Mouse (Mus musculus) kidney, embryonic 16.5 days (tissue): ENCODE measurements around the gene Asb7. TPM values are rescaled to one million over a fixed set of nuclear protein-coding genes. Genes with fewer than 3 reads are reported as not detected.

Experiments
- ATAC-seq: fragments of 200-750 bp; cut with Nextera tagmentation; 2 replicates; pipeline ENCODE4 v1.8.0; 2017; ENCODE audit warnings: moderate TSS enrichment; ENCODE audit not compliant: low FRiP score, low TSS enrichment
- H3K27ac ChIP-seq: fragments of 300-500 bp; sonication (generic); 2 replicates; pipeline ENCODE4 v1.5.1; 2014; ENCODE audit warnings: low read length
- H3K27me3 ChIP-seq: fragments of 300-500 bp; sonication (generic); 2 replicates; pipeline ENCODE4 v1.6.1; 2014; ENCODE audit warnings: low read length, control low read depth, mixed read lengths; ENCODE audit not compliant: insufficient read depth
- H3K36me3 ChIP-seq: fragments of 300-500 bp; sonication (generic); 2 replicates; pipeline ENCODE4 v1.6.1; 2014; ENCODE audit warnings: low read length, control low read depth, mixed read lengths; ENCODE audit not compliant: insufficient read depth
- H3K4me1 ChIP-seq: fragments of 300-500 bp; sonication (generic); 2 replicates; pipeline ENCODE4 v1.6.1; 2014; ENCODE audit warnings: low read length, control low read depth, mixed read lengths; ENCODE audit not compliant: insufficient read depth
- H3K4me2 ChIP-seq: fragments of 300-500 bp; sonication (generic); replicated peaks from 2 replicates; pipeline ENCODE4 v1.6.1; 2014; ENCODE audit warnings: low read depth, low read length
- H3K4me3 ChIP-seq: fragments of 300-500 bp; sonication (generic); 2 replicates; pipeline ENCODE4 v1.5.1; 2014; ENCODE audit warnings: mild to moderate bottlenecking, low read length
- H3K9ac ChIP-seq: fragments of 300-500 bp; sonication (generic); replicated peaks from 2 replicates; pipeline ENCODE4 v1.6.1; 2014; ENCODE audit warnings: low read length
- H3K9me3 ChIP-seq: fragments of 300-500 bp; sonication (generic); 2 replicates; pipeline ENCODE4 v1.6.1; 2016; ENCODE audit warnings: low read length, control low read depth
- WGBS: fragments of 180-500 bp; shearing (Covaris S2); extraction: QIAGEN DNeasy Blood & Tissue Kit; methylation state at CpG from one replicate; pipeline ENCODE4 v1.1.7; 2014; 5-methylcytosine and 5-hydroxymethylcytosine counted together
- polyA plus RNA-seq: library from polyadenylated mRNA; unstranded; fragments of >200 nt; fragmentation: Nextera tagmentation; extraction: Ambion mirVana; gene quantifications from 2 replicates; pipeline ENCODE4 v1.2.1, GENCODE M21; 2015

Asb7 gene
- polyA plus RNA-seq, 1 experiment from 2014 or later: 16.4 TPM

DNA sequence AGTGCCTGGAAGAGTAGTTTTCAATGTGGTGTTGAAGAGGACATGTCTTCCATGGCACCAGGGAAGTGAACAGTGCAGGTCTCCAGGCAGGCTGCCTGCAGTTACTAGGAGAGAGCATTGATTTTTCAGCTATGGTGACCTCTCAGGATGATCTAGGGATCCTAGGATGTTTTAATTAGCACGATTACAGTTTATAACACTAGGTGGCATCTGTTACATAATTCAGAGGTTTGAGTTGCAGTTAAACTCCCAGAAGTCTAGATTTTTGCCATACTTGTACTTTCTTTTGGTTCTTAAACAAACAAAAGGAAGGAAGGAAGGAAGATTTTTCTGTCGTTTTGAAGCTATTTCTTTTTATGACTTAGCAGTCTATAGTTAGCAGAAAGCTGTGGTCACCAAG is 21.8 kb upstream of the Asb7 start:
- Histone ChIP-seq H3K9ac (no peak overlapping the region), H3K27ac (no peak overlapping the region), H3K36me3 (peaks cover 27% of the 10 kb centered on the region), H3K4me2 (no peak overlapping the region), H3K4me3 (no peak overlapping the region), H3K27me3 (no peaks in the 10 kb centered on the region), H3K9me3 (no peaks in the 10 kb centered on the region), H3K4me1 (no peaks in the 10 kb centered on the region)
- 33% methylated on average over 2 of the region's 2 CpGs for WGBS
- no peak for ATAC-seq

DNA sequence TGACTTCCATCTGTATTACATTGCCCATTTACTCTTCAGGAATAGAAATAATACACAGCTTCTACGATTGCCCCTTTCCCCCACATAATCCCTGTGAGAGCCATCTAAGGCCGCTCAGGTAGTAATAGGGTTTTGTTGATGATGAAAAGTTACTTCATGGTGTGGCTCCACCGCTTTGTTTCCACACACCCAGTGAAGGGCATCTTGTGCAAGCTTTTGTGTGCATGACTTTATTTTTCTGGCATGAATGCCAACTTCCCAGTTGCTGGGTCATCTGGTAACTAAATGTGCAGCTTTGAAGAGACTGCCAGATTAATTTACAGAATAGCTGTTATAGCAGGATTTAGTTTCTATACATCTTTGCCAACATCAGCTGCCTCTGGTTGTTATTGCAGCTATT is 15.2 kb upstream of the Asb7 start:
- H3K36me3 ChIP-seq: peaks cover 24% of the 10 kb centered on the region
- H3K4me1 ChIP-seq: no peaks in the 10 kb centered on the region
- H3K9me3 ChIP-seq: no peaks in the 10 kb centered on the region
- no peak overlapping the region for H3K4me3 ChIP-seq
- no peak for ATAC-seq
- 92% methylated on average over 3 of the region's 3 CpGs for WGBS
- no peaks in the 10 kb centered on the region for H3K27me3 ChIP-seq
- no peak overlapping the region for H3K4me2 ChIP-seq
- no peak overlapping the region for H3K9ac ChIP-seq
- no peak overlapping the region for H3K27ac ChIP-seq

DNA sequence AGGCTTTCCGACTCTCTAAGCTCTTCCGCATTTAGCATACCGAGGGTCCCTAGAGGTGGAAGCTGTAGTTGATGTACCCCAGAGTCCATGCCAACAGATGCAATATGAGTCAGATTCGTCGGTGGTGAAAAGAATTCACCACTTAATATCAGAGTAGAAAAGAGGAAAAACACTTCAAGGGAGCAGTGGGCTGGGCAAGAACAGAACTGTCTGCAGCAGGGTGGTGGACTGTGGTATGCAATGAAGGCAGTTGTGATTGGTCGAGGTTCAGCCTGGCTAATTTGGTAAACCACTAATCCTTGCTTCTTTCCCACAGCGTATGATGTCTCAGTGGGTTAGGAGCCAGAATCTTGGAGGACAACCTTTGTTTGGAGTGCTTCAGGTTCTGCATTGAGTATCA is 13.3 kb upstream of the Asb7 start:
- Histone ChIP-seq H3K27ac (no peak overlapping the region), H3K9ac (no peak overlapping the region), H3K4me1 (no peaks in the 10 kb centered on the region), H3K9me3 (no peaks in the 10 kb centered on the region), H3K4me3 (no peak overlapping the region), H3K27me3 (no peaks in the 10 kb centered on the region), H3K36me3 (peaks cover 28% of the 10 kb centered on the region), H3K4me2 (no peak overlapping the region)
- ATAC-seq: no peak
- 88% methylated on average over 7 of the region's 7 CpGs for WGBS

DNA sequence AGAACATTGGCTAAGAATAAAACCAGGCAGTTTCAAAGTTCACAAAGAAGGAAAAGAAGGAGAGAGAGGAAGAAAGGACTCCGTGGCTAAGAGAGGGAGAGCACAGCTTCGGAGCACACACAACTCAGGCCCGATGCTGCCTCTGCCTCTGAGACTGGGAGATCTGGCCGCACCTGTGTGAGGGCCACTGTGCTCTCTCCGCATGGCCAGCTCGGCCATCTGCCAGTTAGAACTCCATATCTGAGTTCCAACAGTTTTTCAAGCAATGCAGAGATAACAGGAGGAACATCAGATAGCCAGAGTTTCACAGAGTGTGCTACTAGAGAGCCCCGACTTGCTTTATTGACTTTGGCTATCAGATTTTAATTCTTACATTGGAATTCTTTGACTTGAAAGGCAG is 5.1 kb upstream of the Asb7 start:
- Histone ChIP-seq H3K27me3 (no peaks in the 10 kb centered on the region), H3K9ac (no peak overlapping the region), H3K9me3 (no peaks in the 10 kb centered on the region), H3K27ac (no peak overlapping the region), H3K4me2 (no peak overlapping the region), H3K4me3 (no peak overlapping the region), H3K4me1 (no peaks in the 10 kb centered on the region), H3K36me3 (peaks cover 9% of the 10 kb centered on the region; the same call in 1 of the 2 replicates)
- no peak for ATAC-seq
- 69% methylated on average over 7 of the region's 7 CpGs for WGBS

DNA sequence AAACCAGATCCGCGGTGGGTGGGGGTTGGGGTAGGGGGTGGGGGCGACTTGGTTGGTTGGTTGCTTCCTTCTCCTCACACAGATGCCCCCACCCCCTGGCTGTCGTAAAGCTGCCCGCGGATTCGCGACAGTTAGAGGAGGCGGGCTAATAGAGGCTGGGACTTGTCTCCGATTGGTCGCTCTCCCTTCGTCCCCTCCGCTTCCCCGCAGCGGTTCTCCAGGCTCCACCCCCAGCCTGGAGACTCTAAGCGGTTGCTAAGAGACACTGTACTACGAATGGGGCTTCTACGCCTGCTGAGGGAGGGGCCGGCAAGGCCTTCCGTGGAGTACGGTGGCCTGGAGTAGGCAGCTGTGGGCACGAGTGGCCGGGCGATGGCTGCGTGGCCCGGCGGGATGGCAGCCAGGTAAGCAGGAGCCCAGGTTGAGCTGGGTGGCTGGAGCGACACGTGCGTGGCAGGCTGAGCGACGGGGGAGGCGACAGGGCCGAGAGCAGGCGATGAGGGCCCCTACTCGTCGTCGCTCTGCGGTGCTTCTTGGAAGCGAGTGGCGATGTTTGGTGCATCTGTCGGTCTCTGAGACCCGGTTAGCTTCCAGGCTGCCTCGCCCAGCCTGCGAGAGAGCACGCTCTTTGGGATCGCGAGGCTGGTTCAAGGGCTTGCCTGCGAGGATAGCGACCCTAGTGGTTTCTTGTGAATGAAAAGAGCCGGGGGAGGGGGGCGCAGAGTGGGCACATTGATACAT is 394 bp upstream of the Asb7 start, which contains the start of gene Lins1:
Gene Lins1, plus strand, starts transcription at position 270 of the 741 bp plus-strand sequence.
- WGBS: 0% methylated on average over 51 of the region's 52 CpGs
- peak; percentile 99 for ATAC-seq
- peaks cover 8% of the 10 kb centered on the region for H3K4me1 ChIP-seq
- H3K4me2 ChIP-seq: peak within 1 kb of the TSS; percentile 72
- no peaks in the 10 kb centered on the region for H3K9me3 ChIP-seq
- H3K9ac ChIP-seq: peak within 1 kb of the TSS; percentile 90
- H3K4me3 ChIP-seq: peak within 1 kb of the TSS; percentile 70
- 0 out of 2 replicates have a peak, but pooled peaks cover 4% of the 10 kb centered on the region for H3K36me3 ChIP-seq
- no peaks in the 10 kb centered on the region for H3K27me3 ChIP-seq
- peak within 1 kb of the TSS; percentile 91 for H3K27ac ChIP-seq

DNA sequence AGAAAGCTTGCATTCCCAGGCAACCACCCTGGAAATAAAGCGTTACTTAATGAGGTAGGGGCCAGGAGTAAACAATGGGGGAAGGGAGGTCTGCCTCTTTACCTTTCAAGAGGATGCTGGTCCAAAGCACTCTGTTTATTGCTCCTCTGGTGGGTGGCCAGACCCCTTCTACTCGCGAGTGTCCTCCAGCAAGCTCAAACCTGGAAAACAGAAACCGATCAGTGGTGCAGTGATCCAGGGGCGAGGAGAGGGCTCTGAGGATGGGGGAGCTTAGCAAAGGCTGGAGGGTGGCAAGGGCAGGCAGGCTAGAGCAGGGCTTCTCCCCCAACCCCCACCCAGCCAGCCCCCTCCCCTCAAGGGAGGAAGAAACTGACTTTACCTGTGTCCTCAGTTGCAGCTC is 675 bp downstream of the Asb7 start:
- Histone ChIP-seq H3K27ac (no peak overlapping the region; the same call in 1 of the 2 replicates), H3K9me3 (no peaks in the 10 kb centered on the region), H3K4me2 (peak overlapping the region; percentile 67), H3K36me3 (0 out of 2 replicates have a peak, but pooled peaks cover 4% of the 10 kb centered on the region), H3K4me3 (peak overlapping the region; percentile 70), H3K4me1 (peaks cover 8% of the 10 kb centered on the region), H3K9ac (peak overlapping the region; percentile 78), H3K27me3 (no peaks in the 10 kb centered on the region)
- ATAC-seq: peak; percentile 1; the same call in 1 of the 2 replicates
- 0% methylated on average over 5 of the region's 5 CpGs for WGBS

DNA sequence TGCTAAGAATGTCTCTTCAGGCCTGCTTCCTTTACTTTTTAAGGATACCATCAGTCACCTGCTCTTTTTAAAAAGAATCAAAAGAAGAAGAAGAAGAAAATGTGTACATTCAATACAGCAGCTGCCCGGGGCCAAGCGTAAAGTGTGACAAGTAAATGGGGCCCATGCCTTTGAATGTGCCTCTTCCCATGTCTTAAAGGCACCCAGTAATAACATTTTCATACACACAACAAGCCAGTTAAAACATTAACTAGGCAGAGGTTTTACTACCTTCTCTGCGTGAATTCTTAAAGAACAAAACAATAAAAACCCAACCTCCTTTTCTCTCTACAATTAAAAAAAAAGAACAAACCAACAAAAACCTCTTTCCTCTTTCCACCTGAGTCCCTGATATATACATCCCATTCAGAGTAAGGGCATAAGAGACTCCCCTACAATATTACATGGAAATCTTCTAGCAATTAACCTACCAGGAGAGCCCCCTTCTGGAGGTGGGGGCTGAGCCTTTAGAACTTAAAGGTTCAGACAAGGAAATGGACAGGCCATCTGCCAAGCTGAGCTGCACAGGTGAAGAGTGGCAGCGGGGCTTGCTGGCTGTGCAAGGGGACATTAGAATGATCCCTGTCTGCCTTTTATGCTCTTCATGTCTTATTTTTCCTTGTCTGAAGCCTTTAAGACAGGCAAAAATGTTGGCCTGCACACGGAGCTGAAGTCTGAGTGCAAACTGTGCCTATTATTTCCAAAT is 7.1 kb downstream of the Asb7 start:
- no peak overlapping the region for H3K27ac ChIP-seq
- H3K9me3 ChIP-seq: no peaks in the 10 kb centered on the region
- H3K4me3 ChIP-seq: no peak overlapping the region
- no peak overlapping the region for H3K4me2 ChIP-seq
- H3K36me3 ChIP-seq: peaks cover 40% of the 10 kb centered on the region
- no peak overlapping the region for H3K9ac ChIP-seq
- H3K27me3 ChIP-seq: no peaks in the 10 kb centered on the region
- no peak for ATAC-seq
- WGBS: 87% methylated on average over 5 of the region's 5 CpGs
- no peaks in the 10 kb centered on the region for H3K4me1 ChIP-seq

DNA sequence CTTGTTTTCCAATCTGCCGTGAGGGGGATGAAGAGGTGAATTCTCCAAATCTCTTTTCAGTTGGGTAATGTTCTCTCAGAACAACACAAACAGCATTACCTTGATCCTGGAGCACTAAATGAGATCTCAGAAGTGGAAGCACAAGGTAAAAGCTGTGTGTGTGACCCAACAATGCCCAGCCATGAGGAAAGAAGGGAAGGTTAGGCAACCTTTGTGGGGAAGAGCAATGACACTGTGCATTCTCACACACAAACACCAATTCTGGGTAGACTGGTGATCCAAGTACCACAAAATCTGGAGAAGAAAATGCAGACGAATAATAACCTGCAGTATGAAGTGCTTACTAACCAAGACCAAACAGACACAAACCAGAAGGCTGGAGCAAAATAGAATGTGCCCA is 13.6 kb downstream of the Asb7 start:
- ATAC-seq: no peak
- Histone ChIP-seq H3K9me3 (no peaks in the 10 kb centered on the region), H3K27ac (no peak overlapping the region), H3K9ac (no peak overlapping the region), H3K4me3 (no peak overlapping the region), H3K36me3 (peaks cover 85% of the 10 kb centered on the region), H3K4me1 (no peaks in the 10 kb centered on the region), H3K4me2 (no peak overlapping the region), H3K27me3 (no peaks in the 10 kb centered on the region)
- WGBS: 96% methylated on average over 2 of the region's 2 CpGs

DNA sequence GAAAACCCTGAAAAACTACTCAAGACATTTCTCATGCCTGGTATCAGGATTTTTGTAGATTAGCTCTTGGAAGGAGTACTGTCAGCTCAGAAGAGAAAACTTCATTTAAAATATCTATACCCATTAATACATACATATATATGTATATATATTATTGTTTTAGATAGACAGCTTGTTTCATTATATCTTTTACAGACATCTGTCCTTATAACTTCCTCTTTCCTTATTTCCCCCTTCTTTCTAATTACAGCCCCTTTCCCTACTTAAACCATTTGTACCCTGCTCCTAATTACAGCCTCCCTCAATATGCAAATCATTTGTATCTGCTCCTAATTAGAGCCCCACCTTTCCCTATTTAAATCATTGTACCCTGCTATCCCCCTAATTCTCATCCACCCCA is 22.3 kb downstream of the Asb7 start:
- no peak for ATAC-seq
- Histone ChIP-seq H3K36me3 (peaks cover 27% of the 10 kb centered on the region), H3K9me3 (peaks cover 8% of the 10 kb centered on the region), H3K27me3 (no peaks in the 10 kb centered on the region), H3K4me1 (no peaks in the 10 kb centered on the region), H3K4me2 (no peak overlapping the region), H3K9ac (no peak overlapping the region), H3K4me3 (no peak overlapping the region), H3K27ac (no peak overlapping the region)

DNA sequence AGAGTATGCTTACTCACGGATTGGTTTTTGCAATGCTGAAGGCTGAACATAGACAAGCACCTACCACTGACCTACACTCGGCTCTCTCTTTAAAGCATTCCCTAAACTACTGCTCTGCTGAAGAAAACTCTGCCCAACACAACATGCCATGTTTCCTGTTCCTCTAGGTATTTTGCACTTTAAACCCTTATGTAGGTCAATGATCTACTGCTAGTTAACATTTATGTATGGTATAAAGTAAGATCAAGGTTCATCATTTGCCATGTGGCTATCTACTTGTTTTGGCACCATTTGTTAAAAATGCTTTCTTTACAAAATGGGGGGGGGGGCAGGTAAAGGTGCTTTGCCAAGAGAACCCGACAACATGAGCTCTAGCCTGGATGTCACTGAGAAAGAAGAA is 25.8 kb downstream of the Asb7 start:
- ATAC-seq: no peak
- WGBS: 85% methylated on average over 3 of the region's 3 CpGs
- Histone ChIP-seq H3K36me3 (peaks cover 22% of the 10 kb centered on the region), H3K4me1 (no peaks in the 10 kb centered on the region), H3K9ac (no peak overlapping the region), H3K9me3 (peaks cover 5% of the 10 kb centered on the region), H3K4me3 (no peak overlapping the region), H3K27ac (peak overlapping the region; percentile 27; the same call in 1 of the 2 replicates), H3K4me2 (no peak overlapping the region), H3K27me3 (no peaks in the 10 kb centered on the region)
